In genomic region chr3:116007941-116008440, GRCm38 (mm10) we compare ENCODE assay signal across 8 mouse cellular contexts. TPM values are rescaled to one million over a fixed set of nuclear protein-coding genes. Genes with fewer than 3 reads are reported as not detected.
DNase-seq lines count a peak whose midpoint lies in the region; ATAC-seq and TF ChIP-seq lines count a peak whose summit lies in the region.

No protein-coding gene starts in this region.

- DNase-seq in adrenal gland, adult (ENCODE audit: inconsistent age in 2 of 2, low spot score in 1 of 2): peak; percentile 86 to 95
- DNase-seq in gastrocnemius, adult 2 months: peak; percentile 78
- peak; percentile 70 to 77 for DNase-seq in left cerebral cortex, adult 2 months (ENCODE audit: extremely low spot score in 1 of 2, low spot score in 2 of 2)
- peak; percentile 78 to 83 for DNase-seq in right cerebral cortex, adult 2 months (ENCODE audit: low spot score in 2 of 2)
- peak; percentile 66 to 68 for DNase-seq in urinary bladder, postnatal 4 days (ENCODE audit: low spot score in 2 of 2)

- H3K9ac ChIP-seq in hindbrain, embryonic 16.5 days (ENCODE audit: low read depth, low read length): peak overlapping the region; percentile 90

- TF ChIP-seq CTCF in gastrocnemius, adult 2 months (IDR thresholded peaks at IDR 0.05): no peak
- TF ChIP-seq CTCF in left cerebral cortex, adult 2 months (IDR thresholded peaks at IDR 0.05): no peak

- WGBS in hindbrain, embryonic 16.5 days: 1% methylated on average over 12 of the region's 12 CpGs
- under 1% methylated on average over 11 of the region's 12 CpGs for WGBS in macrophage (ENCODE audit: missing documents)

- peak; percentile 60 for ATAC-seq in common myeloid progenitor, adult 5-6 weeks (replicated peaks; ENCODE audit: low read depth, poor library complexity, severe bottlenecking)
- peak; percentile 79 for ATAC-seq in hindbrain, embryonic 16.5 days

- peak overlapping the region; percentile 93 for H3K27ac ChIP-seq in gastrocnemius, adult 2 months
- H3K27ac ChIP-seq in hindbrain, embryonic 16.5 days (ENCODE audit: low read depth, low read length): peak overlapping the region; percentile 84
- H3K27ac ChIP-seq in left cerebral cortex, adult 2 months: peak overlapping the region; percentile 93
- peak overlapping the region; percentile 69 for H3K27ac ChIP-seq in macrophage

- H3K4me1 ChIP-seq in hindbrain, embryonic 16.5 days (ENCODE audit: control insufficient read depth, insufficient read depth, low read depth, low read length): peaks cover 19% of the 10 kb centered on the region

- H3K79me2 ChIP-seq in macrophage (ENCODE audit: inconsistent target): peaks cover 53% of the 10 kb centered on the region

- H3K9me3 ChIP-seq in hindbrain, embryonic 16.5 days (ENCODE audit: control insufficient read depth, low read length): no peaks in the 10 kb centered on the region

- H3K4me3 ChIP-seq in gastrocnemius, adult 2 months: peak overlapping the region; percentile 99
- peak overlapping the region; percentile 92 for H3K4me3 ChIP-seq in hindbrain, embryonic 16.5 days (ENCODE audit: low read length)
- peak overlapping the region; percentile 95 for H3K4me3 ChIP-seq in left cerebral cortex, adult 2 months
- H3K4me3 ChIP-seq in macrophage (ENCODE audit: inconsistent target): peak overlapping the region; percentile 100

- intact Hi-C loops in gastrocnemius, adult 2 months (cut with DNase I): no loop called here
- intact Hi-C loops in left cerebral cortex, adult 2 months (cut with DNase I): loop anchor here (10.0 kb wide), 1 partner anchor 657 kb away; the partner anchor contains the start of gene Mfsd14a

- H3K4me2 ChIP-seq in hindbrain, embryonic 16.5 days (ENCODE audit: low read length): peak overlapping the region; percentile 62

- H3K36me3 ChIP-seq in hindbrain, embryonic 16.5 days (ENCODE audit: control insufficient read depth, insufficient read depth, low read length): no peaks in the 10 kb centered on the region
- H3K36me3 ChIP-seq in macrophage (ENCODE audit: inconsistent target): peaks cover 8% of the 10 kb centered on the region; the same call in 1 of the 2 replicates

- H3K27me3 ChIP-seq in hindbrain, embryonic 16.5 days (replicated peaks; ENCODE audit: control insufficient read depth, insufficient read depth, low read length): no peaks in the 10 kb centered on the region

RNA-seq across cellular contexts. Expression of gene Extl2, which starts 0.7 kb away (rescaled TPM):
- 8.3 and 9.3 TPM in 2 replicates for total RNA-seq in common myeloid progenitor, adult 5-6 weeks (2017)
- 10 to 100 TPM in 1 of 2 experiments, 1 to 10 TPM in 1; 8.7 to 11.6 TPM for total RNA-seq in gastrocnemius, adult 2 months (2021)
- 38.7 and 43.2 TPM in 2 replicates for polyA plus RNA-seq in hindbrain, embryonic 16.5 days (2015; fragmentation: Nextera tagmentation; extraction: Ambion mirVana)
- 10 to 100 TPM; 70.4 to 73.0 TPM for total RNA-seq in left cerebral cortex, adult 2 months (2021)
- 10 to 100 TPM in 9 of 26 experiments, 1 to 10 TPM in 17; 2.6 to 50.3 (median 6.6) TPM for total RNA-seq in macrophage (2018; cell fraction: chromatin; rRNA removed)
- 10 to 100 TPM; 11.5 to 50.9 (median 17.9) TPM for total RNA-seq in macrophage (2018; cell fraction: cytosol; rRNA removed)
- total RNA-seq in macrophage (2018; cell fraction: nucleus; rRNA removed): 10 to 100 TPM; 12.1 to 83.5 (median 23.4) TPM
- polyA plus RNA-seq in macrophage (2018): 13.1 to 16.8 TPM (median 14.9 TPM) in 3 replicates

RNA-seq across cellular contexts. Expression of gene Slc30a7, which starts 0.8 kb away (rescaled TPM):
- total RNA-seq in common myeloid progenitor, adult 5-6 weeks (2017): 39.8 and 81.2 TPM in 2 replicates
- total RNA-seq in gastrocnemius, adult 2 months (2021): 1 to 10 TPM; 4.8 to 5.5 TPM
- 15.2 and 16.0 TPM in 2 replicates for polyA plus RNA-seq in hindbrain, embryonic 16.5 days (2015; fragmentation: Nextera tagmentation; extraction: Ambion mirVana)
- total RNA-seq in left cerebral cortex, adult 2 months (2021): 10 to 100 TPM; 22.3 to 25.3 TPM
- 100 to 1,000 TPM in 11 of 26 experiments, 10 to 100 TPM in 15; 58.0 to 206 (median 86.2) TPM for total RNA-seq in macrophage (2018; cell fraction: chromatin; rRNA removed)
- 10 to 100 TPM; 17.6 to 35.5 (median 27.8) TPM for total RNA-seq in macrophage (2018; cell fraction: cytosol; rRNA removed)
- total RNA-seq in macrophage (2018; cell fraction: nucleus; rRNA removed): 100 to 1,000 TPM in 4 of 26 experiments, 10 to 100 TPM in 22; 49.5 to 139 (median 73.7) TPM
- 11.5 to 24.3 TPM (median 16.0 TPM) in 3 replicates for polyA plus RNA-seq in macrophage (2018)

Comparison
In these comparisons a context has a peak if more than half of its experiments do, and no peak if none do; other contexts are left out.
1. Peak in every context shown above with its lines: DNase-seq, ATAC-seq, H3K4me3 ChIP-seq and H3K27ac ChIP-seq.